ENCODE assay signal across 8 mouse cellular contexts in genomic region chr19:45812115-45812514, GRCm38 (mm10). TPM values are rescaled to one million over a fixed set of nuclear protein-coding genes. Genes with fewer than 3 reads are reported as not detected.
DNase-seq lines count a peak whose midpoint lies in the region; ATAC-seq and TF ChIP-seq lines count a peak whose summit lies in the region.

No protein-coding gene starts in this region.

- peak overlapping the region; percentile 43 for H3K4me2 ChIP-seq in kidney, embryonic 14.5 days (replicated peaks; ENCODE audit: low read depth, low read length)

- no peak for TF ChIP-seq POLR2A in small intestine, adult 2 months (IDR thresholded peaks at IDR 0.05; ENCODE audit: low read depth, low read length)

- no peak overlapping the region for H3K27ac ChIP-seq in kidney, embryonic 14.5 days (ENCODE audit: low read depth, low read length)
- H3K27ac ChIP-seq in small intestine, adult 2 months (ENCODE audit: insufficient read depth, low read depth, low read length), result no peak overlapping the region

- H3K27me3 ChIP-seq in kidney, embryonic 14.5 days (ENCODE audit: control insufficient read depth, insufficient read depth, low read length), result no peaks in the 10 kb centered on the region
- H3K27me3 ChIP-seq in small intestine, adult 2 months (ENCODE audit: control insufficient read depth, insufficient read depth, low read length), result peaks cover 11% of the 10 kb centered on the region

- H3K4me3 ChIP-seq in kidney, embryonic 14.5 days (ENCODE audit: low read length), result peak overlapping the region; percentile 18
- peak overlapping the region; percentile 50 for H3K4me3 ChIP-seq in small intestine, adult 2 months (ENCODE audit: low read depth, low read length)

- peaks cover 33% of the 10 kb centered on the region for H3K4me1 ChIP-seq in kidney, embryonic 14.5 days (ENCODE audit: control insufficient read depth, insufficient read depth, low read length)
- peaks cover 5% of the 10 kb centered on the region for H3K4me1 ChIP-seq in small intestine, adult 2 months (ENCODE audit: control insufficient read depth, insufficient read depth, insufficient read length, low read length)

- TF ChIP-seq CTCF in small intestine, adult 2 months (IDR thresholded peaks at IDR 0.05; ENCODE audit: extremely low read depth, insufficient read length, insufficient replicate concordance, low read depth, low read length), result no peak

- ATAC-seq in kidney, embryonic 14.5 days (ENCODE audit: low FRiP score, low TSS enrichment), result peak; percentile 37

- no peaks in the 10 kb centered on the region for H3K9me3 ChIP-seq in kidney, embryonic 14.5 days (ENCODE audit: control insufficient read depth, low read length)

- H3K9ac ChIP-seq in kidney, embryonic 14.5 days (ENCODE audit: low read depth, low read length), result no peak overlapping the region

- no peaks in the 10 kb centered on the region for H3K36me3 ChIP-seq in kidney, embryonic 14.5 days (ENCODE audit: control insufficient read depth, insufficient read depth, low read length)
- H3K36me3 ChIP-seq in small intestine, adult 2 months (ENCODE audit: control insufficient read depth, insufficient read depth, low read length), result no peaks in the 10 kb centered on the region

- WGBS in kidney, embryonic 14.5 days, result 2% methylated on average over 16 of the region's 16 CpGs
- WGBS in small intestine, adult 2 months, result 3% methylated on average over 16 of the region's 16 CpGs

- DNase-seq in heart, adult 11 months, result peak; percentile 90
- no peak for DNase-seq in heart, adult 9 months (ENCODE audit: low spot score in 2 of 2)
- peak; percentile 40 for DNase-seq in brain, adult 2 months (ENCODE audit: low read depth, low spot score)
- peak; percentile 34 for DNase-seq in gastrocnemius, postnatal 10 days
- peak; percentile 62 for DNase-seq in lung, postnatal 14 days
- no peak for DNase-seq in ovary, adult 18-20 months (ENCODE audit: low spot score)

RNA-seq across cellular contexts. Expression of gene Kcnip2, which starts 3.7 kb away (rescaled TPM):
- under 1 TPM; 0.40 to 0.79 TPM for total RNA-seq in gastrocnemius, postnatal 10 days (2021)
- 1.4 and 2.0 TPM in 2 replicates for polyA plus RNA-seq in kidney, embryonic 14.5 days (2014; fragmentation: Nextera tagmentation; extraction: Ambion mirVana)
- polyA plus RNA-seq in small intestine, adult 2 months (2012; rRNA removed), result 5.9 and 6.5 TPM in 2 replicates

RNA-seq across cellular contexts. Expression of gene Mgea5, which starts 28.5 kb away (rescaled TPM):
- total RNA-seq in gastrocnemius, postnatal 10 days (2021), result 10 to 100 TPM; 36.0 to 44.4 TPM
- polyA plus RNA-seq in kidney, embryonic 14.5 days (2014; fragmentation: Nextera tagmentation; extraction: Ambion mirVana), result 46.3 and 67.8 TPM in 2 replicates
- 3.4 and 8.3 TPM in 2 replicates for polyA plus RNA-seq in small intestine, adult 2 months (2012; rRNA removed)

Comparison
In these comparisons a context has a peak if more than half of its experiments do, and no peak if none do; other contexts are left out.
1. DNase-seq: peak in heart, adult 11 months (single experiment), brain, adult 2 months (single experiment), gastrocnemius, postnatal 10 days (single experiment) and lung, postnatal 14 days (single experiment); none in heart, adult 9 months (0 of 2) and ovary, adult 18-20 months (single experiment).